Mouse (Mus musculus): ENCODE measurements around the gene Plpp1.

- TF ChIP-seq POLR2A (IDR thresholded peaks at IDR 0.05; ENCODE audit: low read depth, low read length) = no peak
- TF ChIP-seq CTCF (IDR thresholded peaks at IDR 0.05; ENCODE audit: extremely low read depth, insufficient read depth, insufficient read length, insufficient replicate concordance) = no peak
These were observed 33.3 kb downstream of the Plpp1 start for GRCm38 (mm10) chr13:112833895-112834263.

Measured in spleen, adult 2 months (tissue).